In genomic region chr4:133672845-133673647, GRCm38 (mm10) we compare ENCODE assay signal across 8 mouse cellular contexts. TPM values are rescaled to one million over a fixed set of nuclear protein-coding genes. Genes with fewer than 3 reads are reported as not detected.
DNase-seq lines count a peak whose midpoint lies in the region; ATAC-seq lines count a peak whose summit lies in the region.

No protein-coding gene starts in this region.

- peak; percentile 40 for DNase-seq in urinary bladder, postnatal 14 days (ENCODE audit: low spot score)
- DNase-seq in urinary bladder, postnatal 4 days (ENCODE audit: low spot score in 2 of 2): no peak
- DNase-seq in kidney, postnatal 36 days: peak; percentile 50 to 76
- DNase-seq in thymus, postnatal 14 days: peak; percentile 56
- DNase-seq in cerebellum, postnatal 4 days (ENCODE audit: low spot score in 2 of 2): no peak

- H3K9ac ChIP-seq in heart, embryonic 15.5 days: peak overlapping the region; percentile 80

- peaks cover 57% of the 10 kb centered on the region for H3K4me1 ChIP-seq in heart, embryonic 15.5 days (replicated peaks)

- 2% methylated on average over 24 of the region's 24 CpGs for WGBS in heart, embryonic 15.5 days

- H3K4me3 ChIP-seq in heart, embryonic 15.5 days: peak overlapping the region; percentile 67

- no peaks in the 10 kb centered on the region for H3K27me3 ChIP-seq in heart, embryonic 15.5 days

- no peaks in the 10 kb centered on the region for H3K36me3 ChIP-seq in heart, embryonic 15.5 days

- H3K27ac ChIP-seq in heart, embryonic 15.5 days: peak overlapping the region; percentile 99

- peak; percentile 67 for ATAC-seq in common myeloid progenitor, adult 5-6 weeks (replicated peaks; ENCODE audit: low read depth, poor library complexity, severe bottlenecking)
- no peak; the same call in 1 of the 2 replicates for ATAC-seq in heart, embryonic 15.5 days (replicated peaks; ENCODE audit: insufficient number of reproducible peaks, insufficient read depth, low FRiP score, low read depth)
- ATAC-seq in megakaryocyte-erythroid progenitor cell, adult 5-6 weeks (replicated peaks; ENCODE audit: low FRiP score, low TSS enrichment, poor library complexity, severe bottlenecking): peak; percentile 64

- no peaks in the 10 kb centered on the region for H3K9me3 ChIP-seq in heart, embryonic 15.5 days (replicated peaks)

- H3K4me2 ChIP-seq in heart, embryonic 15.5 days: peak overlapping the region; percentile 68

RNA-seq across cellular contexts. Expression of gene Pigv, which starts 0.6 kb away (rescaled TPM):
- total RNA-seq in common myeloid progenitor, adult 5-6 weeks (2017): 7.7 and 11.4 TPM in 2 replicates
- polyA plus RNA-seq in heart, embryonic 15.5 days (2015; fragmentation: Nextera tagmentation; extraction: Ambion mirVana): 11.8 and 14.6 TPM in 2 replicates
- 7.0 and 10.1 TPM in 2 replicates for total RNA-seq in megakaryocyte-erythroid progenitor cell, adult 5-6 weeks (2014; fragmentation: Nextera tagmentation)
- 2.3 and 12.4 TPM in 2 replicates for total RNA-seq in megakaryocyte-erythroid progenitor cell, adult 5-6 weeks (2017)

RNA-seq across cellular contexts. Expression of gene Zdhhc18, which starts 23.1 kb away (rescaled TPM):
- total RNA-seq in common myeloid progenitor, adult 5-6 weeks (2017): 13.6 and 14.5 TPM in 2 replicates
- polyA plus RNA-seq in heart, embryonic 15.5 days (2015; fragmentation: Nextera tagmentation; extraction: Ambion mirVana): 4.6 and 9.4 TPM in 2 replicates
- total RNA-seq in megakaryocyte-erythroid progenitor cell, adult 5-6 weeks (2014; fragmentation: Nextera tagmentation): 16.2 and 24.1 TPM in 2 replicates
- 5.0 and 8.1 TPM in 2 replicates for total RNA-seq in megakaryocyte-erythroid progenitor cell, adult 5-6 weeks (2017)

Comparison
In these comparisons a context has a peak if more than half of its experiments do, and no peak if none do; other contexts are left out.
1. DNase-seq: peak in urinary bladder, postnatal 14 days (single experiment), kidney, postnatal 36 days (2 of 2) and thymus, postnatal 14 days (single experiment); none in urinary bladder, postnatal 4 days (0 of 2) and cerebellum, postnatal 4 days (0 of 2).